ENCODE assay signal across 10 mouse cellular contexts in genomic region chr11:64579826-64580225, GRCm38 (mm10).
DNase-seq lines count a peak whose midpoint lies in the region; ATAC-seq lines count a peak whose summit lies in the region.
"Had no signal": no experiment of that assay in that cellular context is flagged by ENCODE, and none has a peak within 500 bp of the region (broad histone marks: within the 10 kb centered on the region; RNA-seq: fewer than 3 reads in every experiment).

No protein-coding gene starts in this region.

- DNase-seq in heart, adult 11 months, result peak; percentile 97
- peak; percentile 17 for DNase-seq in embryonic facial prominence, embryonic 11.5 days (ENCODE audit: low spot score)
- DNase-seq in heart, postnatal 36 days, result peak; percentile 78 to 82
- peak; percentile 13 for DNase-seq in ovary, adult 18-20 months (ENCODE audit: low spot score)
- DNase-seq in right cerebral cortex, adult 18-20 months, result no peak
- DNase-seq in thymus, postnatal 0 days (ENCODE audit: low spot score), result no peak
- no peak for DNase-seq in hindbrain, embryonic 14.5 days (ENCODE audit: low spot score)

- intact Hi-C loops in heart, postnatal 36 days (cut with DNase I), result no loop called here

- no peak overlapping the region for H3K9ac ChIP-seq in heart, embryonic 11.5 days (ENCODE audit: low read depth, low read length)
- H3K9ac ChIP-seq in embryonic facial prominence, embryonic 11.5 days (replicated peaks; ENCODE audit: low read length), result no peak overlapping the region
- H3K9ac ChIP-seq in hindbrain, embryonic 14.5 days, result no peak overlapping the region
- H3K9ac ChIP-seq: lung, embryonic 15.5 days had no signal

- H3K4me3 ChIP-seq in heart, embryonic 11.5 days (ENCODE audit: low read depth, low read length), result no peak overlapping the region
- H3K4me3 ChIP-seq in embryonic facial prominence, embryonic 11.5 days (ENCODE audit: low read depth, low read length), result no peak overlapping the region
- H3K4me3 ChIP-seq in hindbrain, embryonic 14.5 days (replicated peaks; ENCODE audit: low read length), result no peak overlapping the region
- H3K4me3 ChIP-seq: lung, embryonic 15.5 days; myocyte had no signal

- no peaks in the 10 kb centered on the region for H3K27me3 ChIP-seq in heart, embryonic 11.5 days (ENCODE audit: control insufficient read depth, insufficient read depth, low read length)
- H3K27me3 ChIP-seq in embryonic facial prominence, embryonic 11.5 days (ENCODE audit: control insufficient read depth, insufficient read depth, low read length), result no peaks in the 10 kb centered on the region
- H3K27me3 ChIP-seq in hindbrain, embryonic 14.5 days (ENCODE audit: control insufficient read depth, insufficient read depth, low read length), result no peaks in the 10 kb centered on the region
- H3K27me3 ChIP-seq: lung, embryonic 15.5 days had no signal

- H3K36me3 ChIP-seq in heart, embryonic 11.5 days (ENCODE audit: control insufficient read depth, insufficient read depth, low read length), result no peaks in the 10 kb centered on the region
- no peaks in the 10 kb centered on the region for H3K36me3 ChIP-seq in embryonic facial prominence, embryonic 11.5 days (replicated peaks; ENCODE audit: control insufficient read depth, insufficient read depth, low read depth, low read length)
- H3K36me3 ChIP-seq in hindbrain, embryonic 14.5 days (replicated peaks; ENCODE audit: control insufficient read depth, insufficient read depth), result no peaks in the 10 kb centered on the region
- H3K36me3 ChIP-seq: lung, embryonic 15.5 days had no signal

- H3K4me2 ChIP-seq in heart, embryonic 11.5 days, result no peak overlapping the region
- H3K4me2 ChIP-seq in embryonic facial prominence, embryonic 11.5 days (ENCODE audit: low read depth, low read length), result no peak overlapping the region
- no peak overlapping the region for H3K4me2 ChIP-seq in hindbrain, embryonic 14.5 days (replicated peaks)
- H3K4me2 ChIP-seq: lung, embryonic 15.5 days had no signal

- no peak for ATAC-seq in heart, embryonic 11.5 days (replicated peaks; ENCODE audit: insufficient number of reproducible peaks, low FRiP score, low TSS enrichment)
- ATAC-seq in embryonic facial prominence, embryonic 11.5 days (replicated peaks; ENCODE audit: insufficient number of reproducible peaks, low FRiP score, low TSS enrichment, low read depth), result no peak
- ATAC-seq in hindbrain, embryonic 14.5 days (ENCODE audit: low FRiP score), result no peak

- H3K9me3 ChIP-seq in heart, embryonic 11.5 days (replicated peaks; ENCODE audit: control insufficient read depth, low read length), result no peaks in the 10 kb centered on the region
- H3K9me3 ChIP-seq in embryonic facial prominence, embryonic 11.5 days (replicated peaks; ENCODE audit: control insufficient read depth, low read length), result no peaks in the 10 kb centered on the region
- H3K9me3 ChIP-seq in hindbrain, embryonic 14.5 days (ENCODE audit: control insufficient read depth, low read length), result no peaks in the 10 kb centered on the region
- H3K9me3 ChIP-seq: lung, embryonic 15.5 days had no signal

- WGBS in heart, embryonic 11.5 days (ENCODE audit: insufficient replicate concordance), result 64% methylated on average over 3 of the region's 3 CpGs
- WGBS in embryonic facial prominence, embryonic 11.5 days, result 46% methylated on average over 3 of the region's 3 CpGs
- 78% methylated on average over 3 of the region's 3 CpGs for WGBS in hindbrain, embryonic 14.5 days

- H3K27ac ChIP-seq in heart, embryonic 11.5 days (ENCODE audit: low read depth, low read length), result no peak overlapping the region
- H3K27ac ChIP-seq in embryonic facial prominence, embryonic 11.5 days (replicated peaks; ENCODE audit: low read depth, low read length), result no peak overlapping the region
- no peak overlapping the region for H3K27ac ChIP-seq in hindbrain, embryonic 14.5 days
- H3K27ac ChIP-seq: lung, embryonic 15.5 days had no signal

- H3K4me1 ChIP-seq in heart, embryonic 11.5 days (ENCODE audit: control insufficient read depth, insufficient read depth, low read length), result no peaks in the 10 kb centered on the region
- no peaks in the 10 kb centered on the region for H3K4me1 ChIP-seq in embryonic facial prominence, embryonic 11.5 days (ENCODE audit: control insufficient read depth, insufficient read depth, low read length)
- no peaks in the 10 kb centered on the region for H3K4me1 ChIP-seq in hindbrain, embryonic 14.5 days (replicated peaks; ENCODE audit: control insufficient read depth, insufficient read depth, low read length)
- H3K4me1 ChIP-seq: lung, embryonic 15.5 days had no signal

Comparison
In these comparisons a context has a peak if more than half of its experiments do, and no peak if none do; other contexts are left out.
1. DNase-seq: peak in heart, adult 11 months (single experiment), embryonic facial prominence, embryonic 11.5 days (single experiment), heart, postnatal 36 days (2 of 2) and ovary, adult 18-20 months (single experiment); none in right cerebral cortex, adult 18-20 months (single experiment), thymus, postnatal 0 days (single experiment) and hindbrain, embryonic 14.5 days (single experiment).